Mouse (Mus musculus): Measurements from ENCODE around the gene Spcs1.

The Spcs1 gene

DNA sequence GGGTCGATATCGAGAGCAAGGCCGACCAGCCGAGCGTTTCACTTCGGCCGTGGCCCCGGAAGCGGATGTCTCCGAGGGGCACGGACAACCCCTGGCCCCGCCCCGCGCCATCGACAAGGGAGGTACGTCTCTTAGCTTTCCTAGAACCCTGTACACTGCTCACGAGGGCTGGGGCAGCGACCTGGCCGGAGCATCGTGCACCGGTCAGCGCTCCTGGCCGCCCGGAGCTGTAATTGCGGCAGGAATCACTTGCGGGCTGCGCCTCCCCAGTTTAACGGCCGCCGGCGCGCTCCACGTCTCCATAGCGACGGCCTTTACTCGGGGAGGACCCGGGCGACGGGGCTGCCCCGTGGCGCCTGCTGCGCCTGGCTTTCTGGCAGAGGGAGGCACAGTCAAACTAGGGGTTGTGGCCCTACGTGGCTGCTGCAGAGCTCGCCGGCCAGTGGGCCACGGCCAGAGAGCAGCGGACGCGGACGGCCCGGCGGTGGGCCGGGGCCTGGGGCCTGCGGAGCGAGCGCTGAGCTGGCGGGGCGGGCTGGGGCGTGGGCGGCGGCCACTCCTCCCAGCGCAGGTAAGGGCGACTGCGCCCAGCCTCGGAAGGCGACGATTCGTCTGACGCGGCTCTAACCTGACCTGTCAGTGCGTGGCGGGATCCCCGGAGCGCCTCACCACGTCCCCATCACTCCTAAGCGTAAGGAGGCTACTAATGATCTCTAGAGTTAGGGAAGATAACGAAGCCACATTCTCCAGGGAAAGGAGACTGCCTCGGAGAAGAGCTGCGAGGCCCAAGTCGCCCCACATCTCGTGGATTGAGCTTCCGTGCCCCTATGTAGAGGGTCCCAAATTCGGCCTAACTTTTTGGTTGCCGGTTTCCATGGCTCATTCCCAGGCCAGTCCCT is at the start of gene Spcs1, which contains the start of gene Glt8d1:
Gene Spcs1 (minus strand): TSS at position 366 of the 899 bp plus-strand sequence.
Gene Glt8d1 (plus strand): TSS at position 94 of the 899 bp plus-strand sequence.
- peak; percentile 88 for DNase-seq

- no peak for DNase-seq
Measured at GRCm38 (mm10) chr14:31045817-31046216, 44.3 kb upstream of the Spcs1 start.

- no peak for DNase-seq
Measured at GRCm38 (mm10) chr14:31045296-31045695, 43.8 kb upstream of the Spcs1 start.

- peak; percentile 27 for DNase-seq
Measured at GRCm38 (mm10) chr14:31025785-31026184, 24.3 kb upstream of the Spcs1 start.

DNA sequence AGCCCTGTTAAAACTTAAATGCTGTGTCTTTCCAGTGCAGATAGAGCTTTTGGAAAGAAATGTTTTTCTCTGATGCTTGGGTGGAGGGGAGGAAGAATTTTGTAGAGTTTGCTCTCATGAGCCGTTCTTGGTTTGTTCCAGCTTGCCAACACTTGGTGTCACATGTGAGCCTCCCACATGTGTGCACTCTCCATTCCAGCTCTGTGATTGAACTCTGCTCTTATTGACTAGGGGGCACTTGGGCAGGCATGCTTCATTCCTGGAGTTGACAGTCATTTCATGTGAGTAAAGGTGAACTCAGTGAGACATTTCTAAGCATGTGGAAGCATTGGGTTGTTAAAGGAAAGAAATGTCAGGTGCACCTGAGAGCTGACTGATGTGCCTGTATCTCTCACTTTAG is 21.1 kb upstream of the Spcs1 start:
- DNase-seq, result no peak

DNA sequence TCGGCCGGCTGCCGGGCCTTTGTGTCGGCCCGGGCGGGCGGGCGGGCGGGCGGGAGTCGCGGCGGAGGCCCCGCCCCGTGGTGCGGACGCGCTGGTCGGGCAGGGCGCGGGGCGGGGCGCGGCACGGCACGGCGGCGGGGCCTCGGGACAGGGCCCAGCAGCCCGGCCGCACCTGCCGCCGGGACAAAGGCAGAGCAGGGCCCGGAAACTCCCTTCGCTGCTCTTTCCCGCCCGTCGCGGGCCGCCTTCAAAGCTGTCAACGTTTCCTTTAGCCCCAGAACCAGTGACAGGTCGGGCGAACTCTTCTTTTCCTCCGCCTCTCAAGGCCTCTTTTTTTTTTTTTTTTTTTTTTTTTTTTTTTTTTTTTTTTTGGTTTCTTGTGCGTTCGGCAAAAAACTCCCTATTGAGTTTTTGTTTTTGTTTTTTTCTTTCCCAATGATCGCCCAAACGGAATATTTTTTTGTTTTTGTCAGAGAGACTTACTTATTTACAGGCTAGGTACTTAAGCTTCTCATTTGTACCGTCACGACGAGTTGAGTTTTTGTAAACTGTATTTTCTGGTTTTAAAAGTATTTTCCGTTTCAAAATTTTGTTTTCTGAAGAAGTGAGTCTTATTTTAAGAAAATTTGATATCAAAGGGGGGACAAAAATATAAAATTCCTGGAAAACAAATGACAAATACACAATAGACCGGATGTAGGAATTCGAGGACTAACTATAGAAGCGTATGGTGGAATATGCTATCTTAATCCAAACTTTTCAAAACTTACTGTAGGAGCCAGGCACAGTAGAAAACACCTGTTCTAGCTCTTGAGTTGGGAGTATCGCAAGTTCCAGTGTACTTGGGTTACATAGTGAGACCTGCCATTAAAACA is 18.1 kb upstream of the Spcs1 start:
- DNase-seq, result peak; percentile 90

- DNase-seq, result peak; percentile 98
Measured at GRCm38 (mm10) chr14:31018860-31019291, 17.4 kb upstream of the Spcs1 start, which contains the start of the genes Pbrm1 and Gnl3. Pbrm1 (plus strand) TSS chr14:31019138. Gnl3 (minus strand) TSS chr14:31019152.

GRCm38 (mm10) chr14:31017854-31018253 is 16.4 kb upstream of the Spcs1 start:
- DNase-seq, result peak; percentile 32

DNA sequence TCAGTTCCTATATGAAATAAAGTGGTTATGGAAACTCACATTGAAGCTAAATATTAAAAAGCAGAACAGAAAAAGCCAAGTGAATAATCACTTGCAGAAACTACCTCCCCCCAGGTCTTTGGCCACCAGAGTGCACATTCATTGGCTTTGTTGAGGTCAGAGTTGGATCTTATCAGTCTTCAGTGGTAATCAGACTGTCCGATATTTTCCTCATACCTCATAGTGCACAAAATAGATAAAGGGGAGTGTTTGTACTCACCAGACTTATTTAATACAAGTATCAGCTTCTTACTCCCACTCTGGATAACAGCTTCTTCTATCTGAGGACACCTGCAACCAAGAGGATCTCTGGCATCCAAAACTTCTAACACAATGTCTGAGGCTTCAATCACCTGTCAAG is 14.6 kb upstream of the Spcs1 start:
- no peak for DNase-seq

DNA sequence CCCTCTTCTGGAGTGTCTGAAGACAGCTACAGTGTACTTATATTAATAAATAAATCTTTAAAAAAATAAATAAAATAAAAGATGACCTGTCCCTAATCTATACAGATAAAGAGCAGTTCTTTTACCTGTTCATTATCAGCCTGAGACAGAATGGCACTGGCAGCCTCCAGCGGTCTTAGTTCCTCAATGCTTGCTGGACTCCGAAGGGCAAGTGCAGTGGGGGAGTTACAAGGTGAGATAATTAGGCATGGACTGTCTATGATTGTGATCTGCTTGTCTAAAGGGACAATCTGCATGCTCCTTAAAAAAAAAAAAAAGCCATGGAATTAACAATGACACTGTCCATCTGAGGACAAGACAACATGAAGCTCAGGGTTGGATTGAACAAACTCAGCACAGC is 12.5 kb upstream of the Spcs1 start:
- no peak for DNase-seq

- DNase-seq, result no peak
Measured at GRCm38 (mm10) chr14:31011588-31011987, 10.1 kb upstream of the Spcs1 start.

DNA sequence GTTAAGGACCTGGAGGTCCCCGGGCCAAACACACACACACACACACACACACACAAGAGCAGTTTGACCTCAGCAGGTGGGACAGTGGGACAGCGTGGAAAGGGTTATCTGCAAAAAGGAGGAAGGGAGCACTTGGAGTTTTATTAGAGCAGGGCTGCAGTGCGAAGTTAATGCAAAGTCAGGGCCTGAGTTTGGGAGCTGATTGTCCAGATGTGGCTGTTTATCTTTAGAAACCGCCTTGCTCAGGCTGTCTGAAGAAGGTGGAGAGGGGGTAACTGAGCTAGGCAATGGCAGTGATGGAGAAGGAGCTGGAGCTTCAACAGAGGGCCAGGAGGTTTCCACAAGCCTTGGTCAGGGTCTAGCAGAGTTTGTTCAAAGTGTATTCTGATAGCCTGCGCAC is 5.3 kb upstream of the Spcs1 start:
- no peak for DNase-seq

DNA sequence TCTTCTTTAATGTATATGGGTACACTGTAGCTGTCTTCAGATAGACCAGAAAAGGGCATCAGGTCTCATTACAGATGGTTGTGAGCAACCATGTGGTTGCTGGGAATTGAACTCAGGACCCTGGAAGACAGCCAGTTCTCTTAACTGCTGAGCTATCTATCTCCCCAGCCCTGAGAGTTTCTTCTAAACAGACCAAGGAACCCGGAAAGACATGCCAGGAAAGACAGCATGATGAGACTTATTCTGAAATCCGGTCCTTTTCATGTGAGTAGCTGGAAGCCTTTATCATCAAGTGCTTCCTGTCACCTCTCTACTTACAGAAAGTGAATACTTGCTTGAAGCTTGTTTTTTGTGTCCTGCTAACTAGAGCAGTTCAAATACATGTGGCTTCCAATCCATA is 3.1 kb upstream of the Spcs1 start:
- DNase-seq, result no peak

DNA sequence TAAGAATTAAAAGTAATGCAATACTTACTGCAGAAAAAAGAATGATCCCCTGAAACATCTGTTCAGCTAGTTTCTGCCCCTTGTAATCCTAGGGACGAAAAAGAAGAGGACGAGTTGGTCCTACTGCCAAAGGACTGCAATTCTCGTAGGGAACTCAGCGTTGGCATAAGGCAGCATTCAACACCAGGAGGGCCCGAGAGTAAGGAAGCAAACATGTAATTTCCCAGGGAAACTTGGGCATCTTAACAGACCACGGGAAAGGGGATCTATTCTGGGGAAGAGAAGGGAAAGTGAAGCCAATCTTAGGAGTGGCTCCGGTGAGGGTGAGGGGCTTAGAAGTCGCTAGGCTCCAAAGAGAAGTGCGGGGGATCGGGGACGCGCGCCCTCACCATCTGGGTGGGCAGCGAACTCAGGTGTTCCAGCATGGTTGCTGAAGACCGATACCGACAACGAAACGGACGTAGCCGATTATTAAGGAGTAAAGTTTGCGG is 611 bp downstream of the Spcs1 start:
- DNase-seq, result no peak

DNA sequence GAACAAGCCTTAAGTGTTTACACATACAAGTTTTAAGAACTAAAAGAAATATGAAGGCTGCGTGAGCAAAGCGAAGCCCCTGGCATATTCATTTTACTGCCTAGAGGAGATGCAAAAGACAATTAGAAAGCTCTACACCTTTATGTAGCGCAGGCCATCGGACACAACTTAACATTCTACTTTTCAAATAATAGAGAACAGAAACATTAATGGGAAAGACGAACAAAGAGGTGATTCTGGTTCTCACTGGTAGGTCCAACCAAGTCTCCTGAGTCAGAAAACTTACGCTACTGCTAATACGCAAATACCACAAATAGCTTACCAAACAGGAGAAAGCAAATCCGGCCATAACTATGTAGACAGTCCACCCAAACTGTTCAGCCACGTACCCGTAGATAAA is 1.1 kb downstream of the Spcs1 start:
- no peak for DNase-seq

- DNase-seq, result no peak
Measured at GRCm38 (mm10) chr14:30996417-30996816, 5.1 kb downstream of the Spcs1 start.

- no peak for DNase-seq
Measured at GRCm38 (mm10) chr14:30976222-30976621, 25.2 kb downstream of the Spcs1 start.

DNA sequence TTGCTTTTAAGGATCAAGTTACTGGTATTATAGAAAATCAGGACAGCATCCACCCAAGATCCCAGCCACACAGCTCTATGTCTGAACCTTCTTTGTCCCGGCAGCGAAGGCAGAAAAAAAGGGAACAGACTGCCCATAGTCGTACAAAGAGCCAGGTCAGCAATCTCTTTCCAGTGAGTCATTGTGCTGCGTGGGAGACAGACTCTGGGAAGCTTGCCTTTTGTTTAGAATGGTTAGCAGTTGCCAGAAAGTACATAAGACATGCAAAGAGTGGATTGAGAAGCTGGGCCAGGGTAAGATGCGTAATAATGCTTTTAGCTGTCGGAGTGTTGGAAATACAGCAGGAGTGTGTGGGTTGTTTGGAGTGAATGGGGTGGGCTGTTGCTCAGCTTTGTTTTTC is 27.3 kb downstream of the Spcs1 start:
- no peak for DNase-seq

GRCm38 (mm10) chr14:30960366-30960765 is 41.1 kb downstream of the Spcs1 start:
- no peak for DNase-seq

DNA sequence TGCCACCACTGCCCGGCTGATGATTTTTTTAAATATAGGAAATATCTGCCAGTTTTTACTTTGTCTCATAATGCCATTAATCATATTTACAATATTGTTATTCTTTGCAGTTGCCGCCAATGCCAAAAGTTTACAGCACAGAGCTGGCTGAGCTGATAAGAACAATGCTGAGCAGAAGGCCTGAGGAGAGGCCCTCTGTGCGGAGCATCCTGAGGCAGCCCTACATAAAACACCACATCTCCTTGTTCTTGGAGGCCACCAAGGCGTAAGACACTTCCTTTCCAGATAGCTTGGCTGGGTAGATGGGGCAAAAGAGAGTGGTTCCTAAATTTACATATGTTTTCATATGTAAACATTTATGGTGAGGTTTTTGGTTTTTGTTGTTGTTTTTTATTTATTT is 42.4 kb downstream of the Spcs1 start:
- DNase-seq, result no peak

DNA sequence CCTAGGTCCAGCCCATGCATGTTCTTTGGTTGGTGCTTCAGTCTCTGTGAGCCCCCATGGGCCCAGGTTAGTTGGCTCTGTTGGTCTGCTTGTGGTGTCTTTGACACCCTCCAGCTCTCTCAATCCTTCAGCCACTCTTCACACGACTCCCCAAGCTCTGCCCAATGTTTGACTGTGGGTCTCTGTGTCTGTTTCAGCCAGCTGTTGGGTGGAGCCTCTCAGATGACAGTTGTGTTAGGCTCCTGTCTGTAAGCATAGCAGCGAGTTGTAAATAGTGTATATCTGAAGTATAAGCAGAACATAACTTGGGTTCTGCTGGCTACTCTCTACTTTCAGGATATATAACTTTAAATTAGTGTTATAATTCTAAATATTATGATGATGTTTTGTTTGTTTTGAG is 43.0 kb downstream of the Spcs1 start:
- no peak for DNase-seq

DNA sequence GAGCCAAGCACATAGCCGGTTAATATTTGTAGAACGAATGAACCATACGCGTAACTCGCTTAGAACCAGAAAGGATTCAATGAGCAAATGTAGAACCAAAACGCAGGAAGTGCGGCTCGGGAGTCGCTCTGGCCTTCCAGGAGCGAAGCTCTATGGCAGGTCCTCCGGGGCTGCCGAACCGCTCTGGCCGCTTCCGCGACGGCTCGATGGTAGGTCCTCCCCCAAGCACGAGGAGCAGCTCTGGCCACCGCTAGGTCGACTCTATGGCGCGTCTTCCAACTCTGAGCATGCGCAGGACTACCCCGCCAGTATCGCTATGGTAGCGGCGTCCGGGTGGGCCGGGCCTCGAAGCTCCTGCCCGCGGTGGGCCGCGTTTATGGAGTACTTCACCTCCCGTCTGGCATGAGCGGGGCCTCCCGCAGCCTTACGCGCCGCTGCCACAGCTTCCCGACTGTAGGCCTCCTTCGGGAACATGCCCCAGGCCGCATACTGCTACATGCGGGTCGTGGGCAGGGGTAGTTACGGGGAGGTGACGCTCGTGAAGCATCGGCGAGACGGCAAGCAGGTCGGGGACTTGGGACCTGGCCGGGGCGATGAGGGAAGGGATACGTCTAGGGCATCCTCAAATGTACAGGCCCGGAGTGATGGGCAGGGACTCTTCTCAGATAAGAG is 50.2 kb downstream of the Spcs1 start, which contains the start of gene Nek4:
Gene Nek4 (plus strand): TSS at position 224 of the 672 bp plus-strand sequence.
- peak; percentile 97 for DNase-seq

GRCm38 (mm10) chr14:30949986-30950385 is 51.5 kb downstream of the Spcs1 start:
- DNase-seq, result no peak

Measured in thymus, postnatal 14 days (tissue).